Mouse (Mus musculus): ENCODE data around the gene Zbtb11. TPM values are rescaled to one million over a fixed set of nuclear protein-coding genes. Genes with fewer than 3 reads are reported as not detected.
A peak's percentile ranks its signal among the peaks of the same experiment; 100 is the strongest.

Gene Zbtb11
- 1.6 and 2.4 TPM in 2 replicates for polyA plus RNA-seq (2012; rRNA removed)

GRCm38 (mm10) chr16:55973431-55974255, at the start of gene Zbtb11:
Gene Zbtb11 (plus strand): TSS chr16:55973883.
- Histone ChIP-seq H3K36me3 (ENCODE audit: control insufficient read depth, insufficient read depth, low read length) (peaks cover 25% of the 10 kb centered on the region), H3K27ac (ENCODE audit: insufficient read depth, low read depth, low read length) (peak within 1 kb of the TSS; percentile 86), H3K4me1 (ENCODE audit: control insufficient read depth, insufficient read depth, insufficient read length, low read length) (peaks cover 2% of the 10 kb centered on the region; the same call in 1 of the 2 replicates), H3K4me3 (ENCODE audit: low read depth, low read length) (peak within 1 kb of the TSS; percentile 99), H3K27me3 (ENCODE audit: control insufficient read depth, insufficient read depth, low read length) (no peaks in the 10 kb centered on the region)
- TF ChIP-seq CTCF (IDR thresholded peaks at IDR 0.05; ENCODE audit: extremely low read depth, insufficient read length, insufficient replicate concordance, low read depth, low read length) (no peak), POLR2A (IDR thresholded peaks at IDR 0.05; ENCODE audit: low read depth, low read length) (peak; percentile 66)
- under 1% methylated on average over 85 of the region's 86 CpGs for WGBS

GRCm38 (mm10) chr16:55924010-55924409, 49.7 kb upstream of the Zbtb11 start:
- no peaks in the 10 kb centered on the region for H3K36me3 ChIP-seq (ENCODE audit: control insufficient read depth, insufficient read depth, low read length)

GRCm38 (mm10) chr16:55933681-55934343, 39.9 kb upstream of the Zbtb11 start:
- Histone ChIP-seq H3K4me3 (ENCODE audit: low read depth, low read length) (peak overlapping the region; percentile 83), H3K36me3 (ENCODE audit: control insufficient read depth, insufficient read depth, low read length) (no peaks in the 10 kb centered on the region), H3K27me3 (ENCODE audit: control insufficient read depth, insufficient read depth, low read length) (no peaks in the 10 kb centered on the region), H3K4me1 (ENCODE audit: control insufficient read depth, insufficient read depth, insufficient read length, low read length) (no peaks in the 10 kb centered on the region), H3K27ac (ENCODE audit: insufficient read depth, low read depth, low read length) (no peak overlapping the region)
- WGBS, result under 1% methylated on average over 32 of the region's 32 CpGs
- TF ChIP-seq CTCF (IDR thresholded peaks at IDR 0.05; ENCODE audit: extremely low read depth, insufficient read length, insufficient replicate concordance, low read depth, low read length), result no peak; the same call in 1 of the 2 replicates
- no peak for TF ChIP-seq POLR2A (IDR thresholded peaks at IDR 0.05; ENCODE audit: low read depth, low read length)

More at GRCm38 (mm10) chr16:55924010-55924409, 49.7 kb upstream of the Zbtb11 start:
- no peak overlapping the region for H3K4me3 ChIP-seq (ENCODE audit: low read depth, low read length)
- H3K27ac ChIP-seq (ENCODE audit: insufficient read depth, low read depth, low read length), result no peak overlapping the region
- TF ChIP-seq POLR2A (IDR thresholded peaks at IDR 0.05; ENCODE audit: low read depth, low read length) (no peak), CTCF (IDR thresholded peaks at IDR 0.05; ENCODE audit: extremely low read depth, insufficient read length, insufficient replicate concordance, low read depth, low read length) (no peak)
- H3K4me1 ChIP-seq (ENCODE audit: control insufficient read depth, insufficient read depth, insufficient read length, low read length), result no peaks in the 10 kb centered on the region
- H3K27me3 ChIP-seq (ENCODE audit: control insufficient read depth, insufficient read depth, low read length), result no peaks in the 10 kb centered on the region
- WGBS, result 76% methylated on average over 4 of the region's 4 CpGs

- Histone ChIP-seq H3K27ac (ENCODE audit: insufficient read depth, low read depth, low read length) (no peak within 1 kb of the TSS), H3K4me1 (ENCODE audit: control insufficient read depth, insufficient read depth, insufficient read length, low read length) (no peaks in the 10 kb centered on the region), H3K27me3 (ENCODE audit: control insufficient read depth, insufficient read depth, low read length) (no peaks in the 10 kb centered on the region), H3K4me3 (ENCODE audit: low read depth, low read length) (peak within 1 kb of the TSS; percentile 83), H3K36me3 (ENCODE audit: control insufficient read depth, insufficient read depth, low read length) (no peaks in the 10 kb centered on the region)
- WGBS, result under 1% methylated on average over 24 of the region's 24 CpGs
- TF ChIP-seq CTCF (IDR thresholded peaks at IDR 0.05; ENCODE audit: extremely low read depth, insufficient read length, insufficient replicate concordance, low read depth, low read length) (no peak), POLR2A (IDR thresholded peaks at IDR 0.05; ENCODE audit: low read depth, low read length) (no peak)
Measured at GRCm38 (mm10) chr16:55934453-55935037, 39.1 kb upstream of the Zbtb11 start, which contains the start of gene Cep97. Gene Cep97 (minus strand): TSS chr16:55934855.

- 0 out of 2 replicates have a peak, but pooled peaks cover 2% of the 10 kb centered on the region for H3K4me1 ChIP-seq (ENCODE audit: control insufficient read depth, insufficient read depth, insufficient read length, low read length)
- H3K27me3 ChIP-seq (ENCODE audit: control insufficient read depth, insufficient read depth, low read length), result no peaks in the 10 kb centered on the region
- H3K27ac ChIP-seq (ENCODE audit: insufficient read depth, low read depth, low read length), result no peak overlapping the region
- WGBS, result 73% methylated on average over 4 of the region's 4 CpGs
- TF ChIP-seq CTCF (IDR thresholded peaks at IDR 0.05; ENCODE audit: extremely low read depth, insufficient read length, insufficient replicate concordance, low read depth, low read length) (no peak), POLR2A (IDR thresholded peaks at IDR 0.05; ENCODE audit: low read depth, low read length) (no peak)
- H3K36me3 ChIP-seq (ENCODE audit: control insufficient read depth, insufficient read depth, low read length), result no peaks in the 10 kb centered on the region
- H3K4me3 ChIP-seq (ENCODE audit: low read depth, low read length), result no peak overlapping the region
Measured at GRCm38 (mm10) chr16:55938761-55939160, 34.9 kb upstream of the Zbtb11 start.

- Histone ChIP-seq H3K36me3 (ENCODE audit: control insufficient read depth, insufficient read depth, low read length) (no peaks in the 10 kb centered on the region), H3K27me3 (ENCODE audit: control insufficient read depth, insufficient read depth, low read length) (no peaks in the 10 kb centered on the region), H3K4me3 (ENCODE audit: low read depth, low read length) (no peak overlapping the region), H3K4me1 (ENCODE audit: control insufficient read depth, insufficient read depth, insufficient read length, low read length) (0 out of 2 replicates have a peak, but pooled peaks cover 2% of the 10 kb centered on the region), H3K27ac (ENCODE audit: insufficient read depth, low read depth, low read length) (no peak overlapping the region)
- TF ChIP-seq CTCF (IDR thresholded peaks at IDR 0.05; ENCODE audit: extremely low read depth, insufficient read length, insufficient replicate concordance, low read depth, low read length), result no peak
- TF ChIP-seq POLR2A (IDR thresholded peaks at IDR 0.05; ENCODE audit: low read depth, low read length), result no peak
- 59% methylated on average over 6 of the region's 6 CpGs for WGBS
Measured at GRCm38 (mm10) chr16:55939703-55940102, 34.0 kb upstream of the Zbtb11 start.
